Mouse (Mus musculus): Measurements from ENCODE around the gene Slc4a7. TPM values are rescaled to one million over a fixed set of nuclear protein-coding genes. Genes with fewer than 3 reads are reported as not detected.

Slc4a7 gene
- polyA plus RNA-seq, 1 experiment from 2014 or later: 46.3 TPM

GRCm38 (mm10) chr14:14707061-14707460 lies 5.0 kb downstream of the Slc4a7 start:
- 29% methylated on average over 1 of the region's 1 CpGs for WGBS

DNA sequence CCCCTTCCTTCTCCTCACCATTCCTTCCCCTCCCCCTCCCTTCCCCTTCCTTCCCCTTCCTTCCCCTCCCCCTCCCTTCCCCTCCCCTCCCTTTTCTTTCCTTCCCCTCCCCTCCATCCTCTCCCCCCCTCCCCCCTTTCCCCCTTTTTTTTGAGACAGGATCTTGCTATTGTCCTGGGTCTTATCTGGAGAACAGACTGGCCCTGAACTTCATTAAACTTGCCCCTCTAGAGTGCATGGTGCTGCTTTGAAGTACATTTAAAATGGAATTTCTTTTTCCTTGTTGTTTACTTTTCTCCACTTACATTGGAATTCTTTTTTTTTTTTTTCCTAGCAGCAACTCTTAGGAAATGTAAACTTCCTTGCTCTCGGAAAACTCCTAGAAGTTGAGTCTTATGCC lies 6.9 kb downstream of the Slc4a7 start:
- Histone ChIP-seq H3K4me3 (replicated peaks) (no peak overlapping the region), H3K36me3 (peaks cover 15% of the 10 kb centered on the region), H3K27ac (no peak overlapping the region), H3K9me3 (no peaks in the 10 kb centered on the region), H3K4me1 (replicated peaks) (peaks cover 24% of the 10 kb centered on the region), H3K4me2 (replicated peaks) (no peak overlapping the region), H3K9ac (replicated peaks) (no peak overlapping the region), H3K27me3 (no peaks in the 10 kb centered on the region)
- 85% methylated on average over 1 of the region's 1 CpGs for WGBS
- no peak for ATAC-seq

More at GRCm38 (mm10) chr14:14707061-14707460, 5.0 kb downstream of the Slc4a7 start:
- no peak for ATAC-seq
- peaks cover 26% of the 10 kb centered on the region for H3K4me1 ChIP-seq (replicated peaks)
- no peak overlapping the region for H3K27ac ChIP-seq
- no peaks in the 10 kb centered on the region for H3K9me3 ChIP-seq
- peaks cover 13% of the 10 kb centered on the region for H3K36me3 ChIP-seq
- H3K9ac ChIP-seq (replicated peaks): no peak overlapping the region
- H3K27me3 ChIP-seq: no peaks in the 10 kb centered on the region
- H3K4me3 ChIP-seq (replicated peaks): no peak overlapping the region
- no peak overlapping the region for H3K4me2 ChIP-seq (replicated peaks)

DNA sequence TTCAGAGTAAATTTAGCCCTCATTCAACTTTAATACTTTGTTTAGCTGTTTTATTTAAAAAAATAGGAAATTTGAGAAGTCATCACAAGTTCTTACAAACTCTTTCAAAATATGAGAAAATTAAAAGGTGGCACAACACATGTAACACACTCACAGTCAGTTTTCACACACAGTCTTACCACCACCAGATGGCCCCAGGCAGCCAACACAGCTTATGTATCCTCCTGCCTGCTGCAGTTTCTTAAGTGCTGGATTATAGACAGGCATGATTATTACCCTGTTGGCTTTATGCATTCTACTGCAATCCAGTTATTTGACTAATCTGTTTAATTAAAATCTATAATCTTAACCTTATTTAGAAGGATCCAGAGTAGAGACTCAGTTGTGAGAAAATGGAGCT lies 12.1 kb downstream of the Slc4a7 start:
- H3K4me3 ChIP-seq (replicated peaks): no peak overlapping the region

DNA sequence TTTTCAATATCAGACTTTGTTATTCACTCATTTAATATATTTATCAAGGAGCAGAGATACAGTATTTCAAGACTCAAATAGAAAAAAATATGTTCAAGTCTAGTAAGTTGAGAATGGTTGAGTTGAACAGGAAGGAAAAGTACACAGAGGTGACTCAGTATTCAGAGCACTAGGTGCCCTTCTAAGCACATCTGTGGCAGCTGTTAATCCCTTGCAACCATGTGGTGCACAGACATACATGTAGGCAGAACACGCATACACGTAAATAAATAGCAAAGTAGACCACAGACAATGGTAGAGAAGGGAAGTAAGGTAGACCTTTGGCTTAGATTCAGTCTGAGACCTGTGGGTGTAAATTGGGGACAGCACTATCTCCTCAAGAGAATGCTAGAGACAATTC lies 13.7 kb downstream of the Slc4a7 start:
- Histone ChIP-seq H3K27ac (no peak overlapping the region), H3K4me3 (replicated peaks) (no peak overlapping the region), H3K36me3 (peaks cover 5% of the 10 kb centered on the region), H3K9ac (replicated peaks) (no peak overlapping the region), H3K9me3 (no peaks in the 10 kb centered on the region), H3K4me1 (replicated peaks) (0 out of 2 replicates have a peak, but pooled peaks cover 5% of the 10 kb centered on the region), H3K27me3 (no peaks in the 10 kb centered on the region), H3K4me2 (replicated peaks) (no peak overlapping the region)
- 89% methylated on average over 2 of the region's 2 CpGs for WGBS
- no peak for ATAC-seq

More for the DNA sequence above, 12.1 kb downstream of the Slc4a7 start:
- 0 out of 2 replicates have a peak, but pooled peaks cover 3% of the 10 kb centered on the region for H3K4me1 ChIP-seq (replicated peaks)
- no peak overlapping the region for H3K4me2 ChIP-seq (replicated peaks)
- no peaks in the 10 kb centered on the region for H3K27me3 ChIP-seq
- no peak for ATAC-seq
- no peak overlapping the region for H3K27ac ChIP-seq
- no peaks in the 10 kb centered on the region for H3K9me3 ChIP-seq
- H3K9ac ChIP-seq (replicated peaks): no peak overlapping the region
- peaks cover 10% of the 10 kb centered on the region for H3K36me3 ChIP-seq

GRCm38 (mm10) chr14:14716843-14717242 lies 14.8 kb downstream of the Slc4a7 start:
- no peak overlapping the region for H3K27ac ChIP-seq
- ATAC-seq: no peak
- H3K4me2 ChIP-seq (replicated peaks): no peak overlapping the region
- 0 out of 2 replicates have a peak, but pooled peaks cover 2% of the 10 kb centered on the region for H3K36me3 ChIP-seq
- H3K9ac ChIP-seq (replicated peaks): no peak overlapping the region
- H3K4me1 ChIP-seq (replicated peaks): 0 out of 2 replicates have a peak, but pooled peaks cover 5% of the 10 kb centered on the region
- 79% methylated on average over 6 of the region's 6 CpGs for WGBS
- H3K4me3 ChIP-seq (replicated peaks): no peak overlapping the region
- no peaks in the 10 kb centered on the region for H3K9me3 ChIP-seq
- no peaks in the 10 kb centered on the region for H3K27me3 ChIP-seq

DNA sequence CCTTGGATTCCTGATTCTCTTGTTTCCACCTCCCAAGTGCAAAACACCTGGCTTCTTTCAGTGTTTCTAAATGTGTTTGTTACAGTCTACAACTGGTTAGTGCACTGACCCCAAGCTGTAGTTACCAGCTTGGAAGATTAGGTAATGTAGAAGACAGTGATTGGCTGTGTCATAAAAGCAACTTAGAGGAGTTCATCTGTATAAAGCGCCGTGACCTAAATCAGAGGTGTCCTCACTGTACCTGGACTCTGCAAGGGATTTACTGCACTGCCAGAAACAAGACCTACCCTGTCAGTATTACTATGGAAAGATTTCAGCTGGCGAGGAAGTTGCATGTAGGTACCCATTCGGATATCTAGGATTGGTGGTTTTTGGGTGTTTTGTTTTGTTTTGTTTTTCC lies 16.5 kb downstream of the Slc4a7 start:
- ATAC-seq: no peak

DNA sequence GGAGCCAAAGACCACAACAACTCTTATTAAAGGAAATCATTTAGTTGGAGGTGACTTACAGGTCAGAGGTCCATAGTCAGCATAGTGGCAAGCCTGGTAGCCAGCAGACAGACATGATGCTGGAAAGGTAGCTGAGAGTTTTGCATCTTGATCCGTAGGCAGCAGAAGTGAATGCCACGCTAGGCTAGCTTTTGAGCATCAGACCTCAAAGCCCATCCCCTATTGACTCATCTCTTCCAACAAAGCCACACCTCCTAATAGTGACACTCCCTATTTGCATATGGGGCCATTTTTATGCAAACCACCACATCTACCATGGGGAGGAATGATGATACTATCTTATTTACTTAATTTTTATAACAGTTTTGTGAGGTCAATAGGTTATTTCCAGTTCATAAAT lies 79.1 kb downstream of the Slc4a7 start:
- H3K9ac ChIP-seq (replicated peaks): no peak overlapping the region
- H3K4me2 ChIP-seq (replicated peaks): no peak overlapping the region
- no peaks in the 10 kb centered on the region for H3K9me3 ChIP-seq
- H3K4me1 ChIP-seq (replicated peaks): no peaks in the 10 kb centered on the region
- H3K36me3 ChIP-seq: peaks cover 49% of the 10 kb centered on the region
- ATAC-seq: no peak
- 80% methylated on average over 2 of the region's 2 CpGs for WGBS
- no peak overlapping the region for H3K27ac ChIP-seq
- H3K27me3 ChIP-seq: no peaks in the 10 kb centered on the region
- H3K4me3 ChIP-seq (replicated peaks): no peak overlapping the region

More for the DNA sequence above, 16.5 kb downstream of the Slc4a7 start:
- Histone ChIP-seq H3K27ac (no peak overlapping the region), H3K36me3 (no peaks in the 10 kb centered on the region), H3K9ac (replicated peaks) (no peak overlapping the region), H3K27me3 (no peaks in the 10 kb centered on the region), H3K9me3 (no peaks in the 10 kb centered on the region), H3K4me2 (replicated peaks) (no peak overlapping the region), H3K4me1 (replicated peaks) (0 out of 2 replicates have a peak, but pooled peaks cover 5% of the 10 kb centered on the region), H3K4me3 (replicated peaks) (no peak overlapping the region)
- 92% methylated on average over 4 of the region's 4 CpGs for WGBS

DNA sequence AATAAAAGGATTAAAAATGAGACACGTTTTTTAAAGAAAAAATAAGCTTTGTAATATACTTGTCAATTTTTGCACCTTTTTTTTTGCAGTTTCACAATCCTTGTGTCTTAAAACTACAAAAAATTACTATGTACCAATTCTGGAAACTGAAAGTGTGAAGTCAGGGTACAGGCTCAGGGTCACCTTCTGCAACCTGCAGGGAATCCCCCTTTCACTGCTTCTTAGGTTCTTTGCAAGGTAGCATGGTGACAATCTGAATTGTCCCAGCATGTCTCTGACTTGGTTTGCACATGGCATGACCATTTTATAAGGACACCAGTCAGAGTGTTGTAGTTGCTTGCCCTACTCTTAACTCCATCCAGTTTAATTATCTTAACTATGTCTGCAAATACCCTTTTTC lies 82.1 kb downstream of the Slc4a7 start:
- Histone ChIP-seq H3K9me3 (no peaks in the 10 kb centered on the region), H3K4me2 (replicated peaks) (no peak overlapping the region), H3K9ac (replicated peaks) (no peak overlapping the region), H3K4me3 (replicated peaks) (no peak overlapping the region), H3K27me3 (no peaks in the 10 kb centered on the region), H3K27ac (no peak overlapping the region), H3K36me3 (peaks cover 41% of the 10 kb centered on the region), H3K4me1 (replicated peaks) (no peaks in the 10 kb centered on the region)
- WGBS: 88% methylated on average over 1 of the region's 1 CpGs
- ATAC-seq: no peak

GRCm38 (mm10) chr14:14786979-14787378 lies 84.9 kb downstream of the Slc4a7 start:
- no peak overlapping the region for H3K27ac ChIP-seq
- no peaks in the 10 kb centered on the region for H3K4me1 ChIP-seq (replicated peaks)
- no peak overlapping the region for H3K4me3 ChIP-seq (replicated peaks)
- H3K9me3 ChIP-seq: no peaks in the 10 kb centered on the region
- no peak for ATAC-seq
- H3K9ac ChIP-seq (replicated peaks): no peak overlapping the region
- H3K4me2 ChIP-seq (replicated peaks): no peak overlapping the region
- H3K27me3 ChIP-seq: no peaks in the 10 kb centered on the region
- 92% methylated on average over 1 of the region's 1 CpGs for WGBS
- H3K36me3 ChIP-seq: peaks cover 43% of the 10 kb centered on the region

DNA sequence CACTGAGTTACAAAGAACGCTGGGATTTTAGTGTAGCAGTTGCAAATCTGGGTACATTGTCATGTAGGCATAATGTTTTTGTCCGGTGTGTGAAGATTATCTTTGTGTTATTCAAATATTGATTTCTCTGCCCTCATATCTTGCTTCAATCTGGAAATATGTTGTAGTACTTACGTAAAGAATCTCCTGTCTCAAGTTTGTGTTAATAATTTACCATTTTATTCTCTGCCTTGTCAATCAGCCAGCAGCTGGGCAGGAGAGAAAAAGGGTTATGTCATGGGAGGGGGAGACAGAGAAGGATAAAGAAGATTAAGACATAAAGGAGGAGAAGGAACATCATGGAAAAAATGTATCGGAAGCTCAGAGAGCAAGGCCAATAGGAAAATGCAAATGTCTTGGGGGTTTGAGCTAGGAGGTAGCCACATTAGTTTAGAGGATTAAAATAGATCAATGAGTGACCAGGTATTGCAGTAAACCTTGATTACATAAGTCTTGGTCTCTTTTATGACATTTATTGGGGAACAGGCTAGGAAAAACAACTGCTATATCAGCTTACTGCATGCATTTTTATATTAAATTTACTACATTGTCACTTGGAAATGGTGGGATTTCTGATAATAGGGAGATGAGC lies 87.9 kb downstream of the Slc4a7 start:
- H3K4me1 ChIP-seq (replicated peaks): no peaks in the 10 kb centered on the region
- H3K27ac ChIP-seq: no peak overlapping the region
- no peak overlapping the region for H3K4me2 ChIP-seq (replicated peaks)
- no peak overlapping the region for H3K4me3 ChIP-seq (replicated peaks)
- no peak for ATAC-seq
- 91% methylated on average over 4 of the region's 4 CpGs for WGBS
- H3K9me3 ChIP-seq: no peaks in the 10 kb centered on the region
- peaks cover 40% of the 10 kb centered on the region for H3K36me3 ChIP-seq
- no peaks in the 10 kb centered on the region for H3K27me3 ChIP-seq
- H3K9ac ChIP-seq (replicated peaks): no peak overlapping the region

DNA sequence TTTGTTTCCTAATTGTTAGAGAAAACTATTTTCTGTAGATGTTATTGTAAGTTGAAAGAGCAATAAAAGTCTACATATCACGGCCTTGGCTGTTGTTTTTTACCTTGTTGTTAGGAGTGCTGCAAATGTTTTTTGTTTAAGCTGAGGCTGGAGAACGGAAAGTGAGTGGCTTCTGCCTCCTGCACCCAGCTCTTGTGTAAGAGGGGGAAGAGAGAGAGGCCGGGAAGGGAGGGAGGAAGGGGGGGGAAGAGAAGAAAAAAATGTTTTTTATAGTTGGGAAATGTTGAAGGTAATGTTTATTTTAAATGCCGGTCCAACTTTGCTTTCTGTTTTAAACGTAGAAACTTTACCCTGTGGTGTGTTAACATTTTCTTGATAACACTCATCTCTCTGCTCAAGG lies 97.8 kb downstream of the Slc4a7 start:
- Histone ChIP-seq H3K4me1 (replicated peaks) (no peaks in the 10 kb centered on the region), H3K9me3 (no peaks in the 10 kb centered on the region), H3K27me3 (no peaks in the 10 kb centered on the region), H3K4me2 (replicated peaks) (no peak overlapping the region), H3K27ac (no peak overlapping the region), H3K4me3 (replicated peaks) (no peak overlapping the region), H3K9ac (replicated peaks) (no peak overlapping the region), H3K36me3 (peaks cover 17% of the 10 kb centered on the region)
- ATAC-seq: no peak
- 92% methylated on average over 5 of the region's 5 CpGs for WGBS

DNA sequence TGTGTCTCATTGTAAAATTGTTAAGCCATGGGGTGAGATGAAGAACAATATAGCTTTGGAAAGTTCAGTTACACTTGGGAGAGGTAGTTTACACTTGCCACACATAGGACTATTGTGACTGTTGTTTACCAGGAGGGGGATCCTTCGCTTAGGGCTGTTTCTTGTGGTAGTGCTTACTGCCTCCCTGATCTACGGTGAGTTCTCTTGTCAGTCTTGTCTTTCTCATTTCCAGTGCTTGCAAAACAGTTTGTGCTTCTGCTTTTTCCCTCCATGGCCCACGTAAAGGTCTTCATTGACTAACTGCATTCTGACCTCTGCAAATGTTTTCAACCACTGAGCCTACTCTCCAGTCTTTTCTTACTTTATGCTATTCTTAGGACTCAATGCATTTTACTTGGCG lies 98.3 kb downstream of the Slc4a7 start:
- ATAC-seq: no peak
- H3K9me3 ChIP-seq: no peaks in the 10 kb centered on the region
- 95% methylated on average over 4 of the region's 4 CpGs for WGBS
- no peaks in the 10 kb centered on the region for H3K27me3 ChIP-seq
- no peak overlapping the region for H3K4me2 ChIP-seq (replicated peaks)
- no peak overlapping the region for H3K4me3 ChIP-seq (replicated peaks)
- peaks cover 17% of the 10 kb centered on the region for H3K36me3 ChIP-seq
- H3K27ac ChIP-seq: no peak overlapping the region
- H3K4me1 ChIP-seq (replicated peaks): no peaks in the 10 kb centered on the region
- H3K9ac ChIP-seq (replicated peaks): no peak overlapping the region

DNA sequence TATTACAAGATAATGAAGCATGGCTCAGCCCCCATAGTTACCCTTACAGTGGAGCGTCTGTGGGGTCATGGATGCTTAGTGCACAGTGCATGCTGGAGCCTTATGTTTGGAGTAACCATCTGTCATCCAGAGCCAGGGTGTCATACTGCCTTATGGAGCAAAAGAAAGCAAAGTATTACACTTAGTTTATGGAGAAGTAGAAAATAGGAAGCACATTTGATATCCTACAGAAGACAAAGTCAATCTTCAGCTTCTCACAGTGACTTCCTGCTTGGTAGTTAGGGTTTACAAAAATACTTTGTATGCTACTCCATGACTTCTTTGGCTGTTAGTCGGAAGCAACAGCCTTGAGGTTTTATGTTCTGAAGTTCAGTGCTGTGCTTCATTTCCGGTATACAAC lies 98.7 kb downstream of the Slc4a7 start:
- WGBS: 94% methylated on average over 3 of the region's 3 CpGs
- ATAC-seq: no peak

More for the DNA sequence above, 98.7 kb downstream of the Slc4a7 start:
- H3K4me2 ChIP-seq (replicated peaks): no peak overlapping the region
- H3K4me1 ChIP-seq (replicated peaks): no peaks in the 10 kb centered on the region
- peaks cover 17% of the 10 kb centered on the region for H3K36me3 ChIP-seq
- no peak overlapping the region for H3K27ac ChIP-seq
- H3K27me3 ChIP-seq: no peaks in the 10 kb centered on the region
- H3K4me3 ChIP-seq (replicated peaks): no peak overlapping the region
- H3K9me3 ChIP-seq: no peaks in the 10 kb centered on the region
- no peak overlapping the region for H3K9ac ChIP-seq (replicated peaks)
